Mouse (Mus musculus) mouse trophoblast stem cell (cell line): ENCODE results near the gene Ttc7b.

Source experiments
- in situ Hi-C, 2 experiments: fragments of 300-500 bp; cut with MseI, MboI; formaldehyde crosslinking; loops; 2 replicates in 1 of 2; 3 replicates in 1 of 2; pipeline ENCODE4 v1.15.1; 2025

Gene Ttc7b

DNA sequence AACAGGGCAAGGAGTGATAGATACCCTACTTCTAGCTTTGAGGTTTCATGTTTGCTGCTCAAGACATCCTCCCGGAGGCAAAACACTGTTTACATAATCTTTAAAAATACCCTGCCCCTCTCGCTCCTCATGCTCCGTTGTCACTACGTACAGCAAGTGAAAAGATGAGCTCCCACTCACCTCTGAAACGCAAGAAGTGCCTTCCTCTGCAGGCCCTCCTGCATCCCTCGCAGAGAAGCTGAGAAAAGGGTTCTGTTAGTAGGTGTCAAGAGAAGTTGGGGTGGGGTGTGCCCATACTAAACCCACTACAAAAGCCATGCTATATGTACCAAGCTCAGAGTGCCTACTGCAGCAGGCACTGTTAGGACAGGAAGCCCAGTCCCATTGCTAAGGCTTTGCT lies 138.7 kb downstream of the Ttc7b start:
- in situ Hi-C loops: no loop called here

DNA sequence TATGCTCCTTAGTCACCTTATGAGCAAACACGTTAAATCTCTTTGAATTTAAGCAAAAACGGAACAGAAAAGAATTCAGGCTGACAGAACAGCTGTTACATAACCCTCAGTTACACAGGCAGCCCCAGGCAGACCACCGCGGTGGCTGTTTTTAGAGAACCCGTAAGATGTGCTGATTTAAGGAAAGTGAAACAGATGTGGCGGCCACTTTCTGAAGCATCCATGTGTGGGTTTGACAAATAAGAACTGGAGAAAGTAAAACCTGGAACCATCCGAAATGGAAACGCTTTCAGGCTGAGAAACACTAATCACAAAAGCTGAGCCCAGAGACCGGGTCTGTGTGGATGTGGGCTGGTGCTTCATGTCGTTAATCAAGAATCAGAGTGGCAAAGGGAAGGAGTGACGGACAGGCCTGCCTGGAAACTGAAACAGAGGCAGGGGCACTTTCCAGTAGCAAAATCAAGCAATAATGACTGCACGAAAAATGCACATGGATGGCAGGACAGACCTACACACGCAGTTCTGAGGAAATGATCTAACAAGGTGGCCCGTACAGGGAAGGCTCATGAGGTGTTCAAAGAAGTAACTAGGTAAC lies 139.8 kb downstream of the Ttc7b start:
- in situ Hi-C loops: no loop called here

DNA sequence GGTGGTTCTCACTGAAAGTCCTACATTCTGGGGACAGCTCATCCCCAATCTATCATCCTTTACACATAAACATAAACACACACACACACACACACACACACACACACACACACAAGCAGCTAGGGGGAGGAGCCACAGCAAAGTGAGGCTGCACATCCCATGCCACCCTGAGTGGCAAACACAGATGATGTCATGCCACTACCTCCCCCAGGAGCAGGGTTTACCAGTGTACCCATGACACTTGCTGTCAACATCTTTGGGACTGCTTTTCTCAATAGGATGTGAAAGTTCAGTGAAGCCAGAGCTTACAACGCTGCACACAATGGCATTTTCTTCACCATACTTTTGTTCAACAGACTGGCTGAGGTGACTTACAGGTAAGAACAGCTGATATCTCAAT lies 140.8 kb downstream of the Ttc7b start:
- in situ Hi-C loops: no loop called here

- in situ Hi-C loops: no loop called here
Observed at GRCm38 (mm10) chr12:100378266-100378665, 142.4 kb downstream of the Ttc7b start.

DNA sequence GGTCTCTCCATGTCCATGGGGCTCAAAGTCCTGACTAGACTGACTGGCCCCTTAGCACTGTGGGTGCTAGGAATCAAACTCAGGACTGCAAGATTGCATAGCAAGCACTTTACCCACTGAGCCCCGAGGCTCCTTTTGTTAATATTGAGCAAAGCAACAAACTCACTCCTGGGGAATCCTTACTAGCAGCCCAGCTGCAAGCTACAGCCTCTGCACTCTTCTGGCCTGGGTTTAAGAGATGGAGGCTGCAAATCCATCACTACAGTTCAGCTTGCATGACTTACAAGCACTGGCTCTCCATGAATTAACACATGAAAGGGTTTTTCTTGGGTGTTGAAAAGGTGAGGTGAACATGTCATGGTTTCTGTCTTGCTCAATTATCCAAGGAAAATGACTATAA lies 142.8 kb downstream of the Ttc7b start:
- in situ Hi-C loops: no loop called here

DNA sequence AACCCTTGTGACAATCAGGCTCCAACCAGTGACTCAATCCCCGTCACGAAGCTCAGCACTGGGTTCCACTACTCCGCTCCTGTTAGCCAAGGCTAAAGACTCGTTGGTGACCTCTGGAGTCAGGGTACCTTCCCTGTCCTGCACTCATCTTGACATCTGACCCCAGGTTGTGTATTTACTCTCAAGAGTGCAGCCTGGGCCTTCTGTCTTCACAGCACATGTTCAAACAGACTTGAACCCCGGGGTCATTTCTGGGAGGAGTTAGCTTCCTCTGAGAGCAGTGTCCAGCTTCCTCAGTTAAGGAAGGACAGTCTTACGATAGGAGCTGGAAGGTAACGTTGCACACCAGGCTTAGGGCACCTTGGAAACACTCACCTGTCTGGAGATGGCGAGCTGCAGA lies 144.8 kb downstream of the Ttc7b start:
- in situ Hi-C loops: no loop called here

GRCm38 (mm10) chr12:100372785-100373184 lies 147.8 kb downstream of the Ttc7b start:
- in situ Hi-C loops: no loop called here

DNA sequence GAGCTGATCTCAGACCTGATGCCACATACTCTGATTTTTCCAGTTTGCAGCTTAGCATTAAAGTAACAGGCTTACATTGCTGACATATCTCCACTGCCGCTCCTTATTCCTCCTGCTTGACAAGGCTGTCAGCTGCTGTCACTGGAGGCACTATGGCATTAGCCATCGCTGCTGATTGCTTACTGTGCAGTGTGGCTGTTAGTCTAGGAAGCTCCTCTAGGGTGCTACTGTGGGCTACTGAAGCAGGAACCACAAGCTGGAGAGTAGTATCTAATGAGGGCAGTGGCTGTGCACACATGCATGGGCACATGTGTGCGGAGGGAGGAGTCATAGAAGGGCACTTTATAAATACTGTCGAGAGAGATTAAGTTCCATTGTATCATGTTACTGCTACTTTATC lies 148.6 kb downstream of the Ttc7b start:
- in situ Hi-C loops: no loop called here

- in situ Hi-C loops: no loop called here
Observed at GRCm38 (mm10) chr12:100369786-100370185, 150.8 kb downstream of the Ttc7b start.

- in situ Hi-C loops: no loop called here
Observed at GRCm38 (mm10) chr12:100369220-100369619, 151.4 kb downstream of the Ttc7b start.

- in situ Hi-C loops: no loop called here
Observed at GRCm38 (mm10) chr12:100361330-100361729, 159.3 kb downstream of the Ttc7b start.

GRCm38 (mm10) chr12:100358040-100358620 lies 162.5 kb downstream of the Ttc7b start:
- in situ Hi-C loops: no loop called here

DNA sequence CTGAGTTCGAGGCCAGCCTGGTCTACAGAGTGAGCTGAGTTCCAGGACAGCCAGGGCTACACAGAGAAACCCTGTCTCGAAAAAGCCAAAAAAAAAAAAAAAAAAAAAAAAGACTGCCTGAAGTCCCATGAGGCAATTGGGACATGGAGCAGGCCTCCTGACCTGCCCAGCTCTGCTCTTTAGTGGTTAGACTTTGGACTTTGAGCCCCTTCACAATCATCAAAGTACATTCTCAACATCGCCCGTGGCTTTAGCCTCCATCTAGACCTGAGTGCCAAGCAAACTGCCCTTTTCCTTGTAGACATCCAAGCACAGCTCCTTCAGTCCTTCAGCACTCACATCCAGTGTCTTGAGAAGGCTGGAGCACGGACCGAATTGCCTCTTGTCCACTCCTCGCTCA lies 164.2 kb downstream of the Ttc7b start:
- in situ Hi-C loops: no loop called here

GRCm38 (mm10) chr12:100355565-100355964 lies 165.1 kb downstream of the Ttc7b start:
- in situ Hi-C loops: no loop called here

- in situ Hi-C loops: no loop called here
Observed at GRCm38 (mm10) chr12:100353954-100354353, 166.7 kb downstream of the Ttc7b start.

- in situ Hi-C loops: no loop called here
Observed at GRCm38 (mm10) chr12:100353075-100353782, 167.4 kb downstream of the Ttc7b start.

DNA sequence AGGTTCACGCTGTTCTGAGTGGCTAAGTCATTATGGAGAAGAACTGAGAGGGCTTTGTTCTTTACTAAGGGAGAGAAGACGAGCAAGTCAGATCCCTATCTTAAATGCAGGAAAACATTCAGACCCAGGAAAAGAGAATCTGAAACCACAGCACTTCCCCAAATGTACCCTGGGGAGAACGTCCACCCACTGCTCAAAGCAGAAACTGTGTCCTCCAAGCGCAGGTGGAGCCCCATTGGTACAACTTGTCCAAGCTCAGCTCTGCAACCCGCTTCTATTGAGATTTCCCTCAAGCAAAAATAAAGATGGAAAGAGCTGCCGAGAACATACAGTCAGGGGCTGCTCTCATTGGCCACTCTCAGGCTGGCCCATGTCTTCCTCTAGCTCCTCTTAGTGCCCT lies 168.5 kb downstream of the Ttc7b start:
- in situ Hi-C loops: no loop called here

- in situ Hi-C loops: no loop called here
Observed at GRCm38 (mm10) chr12:100343554-100343953, 177.1 kb downstream of the Ttc7b start.

GRCm38 (mm10) chr12:100341614-100342013 lies 179.0 kb downstream of the Ttc7b start:
- in situ Hi-C loops: no loop called here

DNA sequence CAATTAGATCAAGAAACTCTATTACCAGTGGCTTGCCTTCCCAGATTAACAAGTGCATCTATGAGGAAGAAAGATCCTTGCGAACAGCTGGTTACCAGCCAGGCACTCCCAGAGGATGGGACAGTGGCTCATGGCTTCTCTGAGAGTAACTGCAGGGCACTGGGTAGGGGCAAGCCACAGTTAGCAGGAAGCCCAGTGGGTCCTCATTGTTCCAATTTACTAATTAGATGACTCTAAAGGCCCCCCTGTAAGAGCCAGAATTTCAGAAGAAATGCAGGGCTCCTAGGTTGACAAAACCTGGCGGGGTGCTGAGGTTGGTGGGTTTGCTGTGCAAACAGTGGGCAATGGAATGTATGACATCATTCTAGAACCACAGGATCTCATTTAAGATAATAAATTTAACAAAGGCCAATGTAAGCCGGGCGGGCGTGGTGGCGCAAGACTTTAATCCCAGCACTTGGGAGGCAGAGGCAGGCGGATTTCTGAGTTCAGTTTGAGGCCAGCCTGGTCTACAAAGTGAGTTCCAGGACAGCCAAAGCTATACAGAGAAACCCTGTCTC lies 179.6 kb downstream of the Ttc7b start:
- in situ Hi-C loops: no loop called here

DNA sequence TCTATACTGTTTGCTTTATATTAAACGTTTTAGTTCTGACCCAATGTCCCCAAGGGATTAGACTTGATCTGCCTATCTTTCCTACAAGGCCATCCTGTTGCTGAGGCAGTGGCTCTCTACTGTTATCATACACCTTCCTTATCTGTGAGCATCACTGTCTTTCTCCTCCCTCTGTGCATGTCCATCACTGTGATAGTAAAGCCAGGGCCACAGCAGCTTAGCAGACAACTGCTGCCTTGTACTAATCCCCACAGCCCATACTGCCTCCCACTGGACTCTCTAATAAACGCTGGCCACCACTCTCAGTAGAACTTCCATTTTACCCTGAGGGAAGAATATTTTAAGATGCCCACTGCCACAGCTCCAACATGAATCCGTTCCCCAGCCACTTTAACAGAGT lies 182.6 kb downstream of the Ttc7b start:
- in situ Hi-C loops: no loop called here

DNA sequence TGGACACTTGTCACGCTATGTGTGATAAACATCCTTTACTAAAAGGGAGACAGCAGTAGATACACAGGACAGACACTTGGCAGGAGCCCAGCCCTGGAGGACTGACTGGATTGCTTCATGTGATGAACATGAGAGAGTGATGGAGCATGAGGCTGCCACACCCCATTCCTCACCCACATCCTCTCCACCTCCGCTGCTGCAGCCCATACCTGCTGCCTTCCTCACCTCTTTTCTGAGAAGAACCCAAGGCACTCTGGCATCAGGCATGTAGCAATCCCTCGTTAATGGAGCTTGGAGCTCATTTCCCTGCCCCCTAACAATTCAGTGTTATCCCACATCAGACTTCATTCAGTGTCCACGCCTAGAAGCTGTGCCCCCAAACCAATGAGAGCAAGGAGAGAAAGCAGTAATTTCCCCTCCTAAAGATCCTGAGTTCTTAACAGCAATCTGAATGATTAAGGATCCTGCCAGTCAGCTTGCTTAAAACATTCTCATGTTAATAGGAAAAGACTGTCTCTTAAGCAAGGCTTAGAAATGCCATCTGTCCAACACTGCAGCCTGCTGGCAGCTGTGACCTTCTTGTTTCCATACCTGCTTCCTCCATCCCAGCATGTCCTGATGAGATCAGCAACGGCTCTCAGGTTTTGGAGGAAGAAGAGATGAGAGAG lies 183.1 kb downstream of the Ttc7b start:
- in situ Hi-C loops: no loop called here
